Mouse (Mus musculus) activated CD4-positive, CD25-positive, alpha-beta regulatory T cell, adult 4 months (primary cell): Measurements from ENCODE around the gene Defb9. TPM values are rescaled to one million over a fixed set of nuclear protein-coding genes. Genes with fewer than 3 reads are reported as not detected.
"Not testable (repeated sequence)": the region's sequence is repeated elsewhere in the genome, so short reads cannot be mapped to it uniquely, and the experiment has no call there.

Experiments
- ATAC-seq: one replicate; pipeline ENCODE4 v1.8.0; 2017
- polyA plus RNA-seq, 2 experiments: library from polyadenylated mRNA; unstranded; fragments of 100-300 nt; shearing (Covaris generic); gene quantifications; one replicate each; pipeline ENCODE4 v1.2.1; 2017

Defb9 gene
- polyA plus RNA-seq: not detected

GRCm38 (mm10) chr8:21885321-21885720, at the start of gene Defb9:
Defb9 (minus strand) TSS chr8:21885421.
- not testable (repeated sequence) for ATAC-seq

GRCm38 (mm10) chr8:21932610-21933009, 47.4 kb upstream of the Defb9 start, which contains the start of gene Defb15:
Defb15 (minus strand) TSS chr8:21932710.
- no peak for ATAC-seq

- ATAC-seq: not testable (repeated sequence)
These were observed 45.5 kb upstream of the Defb9 start for GRCm38 (mm10) chr8:21930754-21931153.

GRCm38 (mm10) chr8:21915625-21916024, 30.4 kb upstream of the Defb9 start:
- no peak for ATAC-seq

- ATAC-seq: no peak
These were observed 27.3 kb upstream of the Defb9 start for GRCm38 (mm10) chr8:21912554-21912953.

- ATAC-seq: no peak
These were observed 26.7 kb upstream of the Defb9 start for GRCm38 (mm10) chr8:21911931-21912330.

- not testable (repeated sequence) for ATAC-seq
These were observed 21.1 kb upstream of the Defb9 start, which contains the start of gene Defb11 for GRCm38 (mm10) chr8:21906290-21906689. Defb11 (minus strand) TSS chr8:21906412.

GRCm38 (mm10) chr8:21858586-21858985, 26.6 kb downstream of the Defb9 start, which contains the start of gene Defb10:
Defb10 (plus strand) TSS chr8:21858901.
- ATAC-seq: not testable (repeated sequence)

Other genes with a start within 250 kb of the Defb9 start
- gene Defa17, start 229.6 kb downstream of the Defb9 start, polyA plus RNA-seq: not detected
- not detected for gene Defa34, start 219.6 kb downstream of the Defb9 start, polyA plus RNA-seq
- not detected for gene AY761184, start 181.8 kb downstream of the Defb9 start, polyA plus RNA-seq
- not detected for gene Defa24, start 150.9 kb downstream of the Defb9 start, polyA plus RNA-seq
- not detected for gene Defb50, start 61.9 kb downstream of the Defb9 start, polyA plus RNA-seq
- gene Defb2, start 45.5 kb downstream of the Defb9 start, polyA plus RNA-seq: not detected
- gene Defb10, start 26.5 kb downstream of the Defb9 start, polyA plus RNA-seq: not detected
- not detected for gene Defb11, start 21.0 kb upstream of the Defb9 start, polyA plus RNA-seq
- not detected for gene Defb15, start 47.3 kb upstream of the Defb9 start, polyA plus RNA-seq
- gene Defb35, start 52.9 kb upstream of the Defb9 start, polyA plus RNA-seq: not detected
- not detected for gene Defb13, start 61.3 kb upstream of the Defb9 start, polyA plus RNA-seq
- not detected for gene Fam90a1a, start 73.3 kb upstream of the Defb9 start, polyA plus RNA-seq
- gene Ccdc70, start 84.4 kb upstream of the Defb9 start, polyA plus RNA-seq: not detected
- gene Atp7b, start 174.9 kb upstream of the Defb9 start, polyA plus RNA-seq: not detected
- gene Alg11, start 175.3 kb upstream of the Defb9 start, polyA plus RNA-seq: 10 to 100 TPM; 19.7 to 20.2 TPM
- under 1 TPM in 1 of 2 experiments, not detected in 1; 0.22 TPM for gene Nek5, start 239.6 kb upstream of the Defb9 start, polyA plus RNA-seq